Mouse (Mus musculus) erythroblast, embryonic 14.5 days (primary cell): ENCODE measurements around the gene Ltbr.

Experiments used
- GATA1 ChIP-seq: IDR thresholded peaks from 2 replicates; pipeline ENCODE4 v1.6.1; 2012; ENCODE audit warnings: low read length, inconsistent platforms, mixed read lengths
- TAL1 ChIP-seq: IDR thresholded peaks from 3 replicates; pipeline ENCODE4 v1.6.1; 2012; ENCODE audit warnings: low read length, inconsistent platforms, mixed read lengths

- TF ChIP-seq TAL1 (no peak), GATA1 (no peak)
Observed at GRCm38 (mm10) chr6:125305465-125305864, 8.2 kb downstream of the Ltbr start.
